Mouse (Mus musculus) intestine, embryonic 16.5 days (tissue): Measurements from ENCODE around the gene Mrap2. TPM values are rescaled to one million over a fixed set of nuclear protein-coding genes. Genes with fewer than 3 reads are reported as not detected.

Experiments used
- ATAC-seq: fragments of 200-750 bp; cut with Nextera tagmentation; 2 replicates; pipeline ENCODE4 v1.8.0; 2017; ENCODE audit warnings: moderate TSS enrichment, moderate library complexity
- H3K27ac ChIP-seq: fragments of 300-500 bp; sonication (generic); 2 replicates; pipeline ENCODE4 v1.5.1; 2014; ENCODE audit warnings: mild to moderate bottlenecking, low read length
- H3K27me3 ChIP-seq: fragments of 300-500 bp; sonication (generic); replicated peaks from 2 replicates; pipeline ENCODE4 v1.6.1; 2014; ENCODE audit warnings: low read length, control low read depth, mixed read lengths; ENCODE audit not compliant: control insufficient read depth, insufficient read depth
- H3K36me3 ChIP-seq: fragments of 300-500 bp; sonication (generic); 2 replicates; pipeline ENCODE4 v1.6.1; 2014; ENCODE audit warnings: low read length, control low read depth; ENCODE audit not compliant: control insufficient read depth, insufficient read depth
- H3K4me1 ChIP-seq: fragments of 300-500 bp; sonication (generic); 2 replicates; pipeline ENCODE4 v1.6.1; 2014; ENCODE audit warnings: low read length, control low read depth, mixed read lengths; ENCODE audit not compliant: control insufficient read depth, insufficient read depth
- H3K4me2 ChIP-seq: fragments of 300-500 bp; sonication (generic); 2 replicates; pipeline ENCODE4 v1.6.1; 2014; ENCODE audit warnings: low read depth, low read length, control low read depth
- H3K4me3 ChIP-seq: fragments of 300-500 bp; sonication (generic); 2 replicates; pipeline ENCODE4 v1.5.1; 2014; ENCODE audit warnings: mild to moderate bottlenecking, low read length
- H3K9ac ChIP-seq: fragments of 300-500 bp; sonication (generic); 2 replicates; pipeline ENCODE4 v1.6.1; 2014; ENCODE audit warnings: low read depth, low read length
- H3K9me3 ChIP-seq: fragments of 300-500 bp; sonication (generic); 2 replicates; pipeline ENCODE4 v1.6.1; 2016; ENCODE audit warnings: low read length, control low read depth; ENCODE audit not compliant: control insufficient read depth
- WGBS: fragments of 180-500 bp; shearing (Covaris S2); extraction: QIAGEN DNeasy Blood & Tissue Kit; methylation state at CpG from one replicate; pipeline ENCODE4 v1.1.7; 2014; 5-methylcytosine and 5-hydroxymethylcytosine counted together
- polyA plus RNA-seq: library from polyadenylated mRNA; unstranded; fragments of >200 nt; fragmentation: Nextera tagmentation; extraction: Ambion mirVana; gene quantifications from 2 replicates; pipeline ENCODE4 v1.2.1, GENCODE M21; 2015

Gene Mrap2
- polyA plus RNA-seq, 1 experiment from 2014 or later = 0.20 TPM

GRCm38 (mm10) chr9:87143076-87143475, 1.0 kb upstream of the Mrap2 start:
- no peak overlapping the region for H3K4me3 ChIP-seq
- H3K36me3 ChIP-seq = no peaks in the 10 kb centered on the region
- H3K27ac ChIP-seq = no peak overlapping the region
- no peaks in the 10 kb centered on the region for H3K9me3 ChIP-seq
- peaks cover 4% of the 10 kb centered on the region for H3K4me1 ChIP-seq
- H3K4me2 ChIP-seq = no peak overlapping the region
- 72% methylated on average over 3 of the region's 3 CpGs for WGBS
- no peak overlapping the region for H3K9ac ChIP-seq
- peaks cover 25% of the 10 kb centered on the region for H3K27me3 ChIP-seq
- ATAC-seq = no peak

DNA sequence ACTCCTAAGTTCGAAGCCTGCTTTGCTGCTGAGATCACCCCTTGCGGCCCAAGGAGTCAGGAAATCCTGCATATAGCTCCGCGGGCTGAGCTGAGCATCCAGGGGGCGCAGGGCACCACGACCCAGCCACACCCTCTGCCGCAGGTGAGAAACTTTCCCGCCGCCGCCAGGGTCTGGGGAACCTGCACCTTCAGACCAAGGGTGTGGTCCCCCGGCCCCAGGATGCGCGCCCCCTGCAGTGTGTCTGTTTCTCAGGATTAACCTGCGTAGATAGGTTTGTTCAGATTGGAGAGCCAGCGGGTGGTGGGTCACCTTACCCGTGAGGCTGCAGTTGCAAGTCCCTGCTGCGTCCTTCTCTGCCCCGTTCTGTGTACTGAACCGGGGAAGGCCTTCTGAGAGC, 426 bp downstream of the Mrap2 start:
- peak overlapping the region; percentile 43; the same call in 1 of the 2 replicates for H3K9ac ChIP-seq
- peak; percentile 40 for ATAC-seq
- WGBS = 2% methylated on average over 19 of the region's 19 CpGs

GRCm38 (mm10) chr9:87145180-87145579, 1.1 kb downstream of the Mrap2 start:
- Histone ChIP-seq H3K27ac (no peak overlapping the region), H3K4me1 (peaks cover 4% of the 10 kb centered on the region), H3K9me3 (no peaks in the 10 kb centered on the region), H3K9ac (no peak overlapping the region), H3K4me3 (peak overlapping the region; percentile 39; the same call in 1 of the 2 replicates), H3K36me3 (no peaks in the 10 kb centered on the region), H3K27me3 (peaks cover 25% of the 10 kb centered on the region), H3K4me2 (peak overlapping the region; percentile 62; the same call in 1 of the 2 replicates)
- WGBS = 4% methylated on average over 15 of the region's 15 CpGs
- ATAC-seq = no peak

More for the DNA sequence above, 426 bp downstream of the Mrap2 start:
- Histone ChIP-seq H3K27ac (no peak overlapping the region), H3K4me3 (peak overlapping the region; percentile 39), H3K4me2 (peak overlapping the region; percentile 62), H3K4me1 (peaks cover 4% of the 10 kb centered on the region), H3K27me3 (peaks cover 25% of the 10 kb centered on the region), H3K36me3 (no peaks in the 10 kb centered on the region), H3K9me3 (no peaks in the 10 kb centered on the region)

- no peak overlapping the region for H3K9ac ChIP-seq
- no peak for ATAC-seq
- no peaks in the 10 kb centered on the region for H3K9me3 ChIP-seq
- 31% methylated on average over 11 of the region's 11 CpGs for WGBS
- H3K4me2 ChIP-seq = no peak overlapping the region
- H3K4me3 ChIP-seq = no peak overlapping the region
- H3K27me3 ChIP-seq = peaks cover 25% of the 10 kb centered on the region
- peaks cover 4% of the 10 kb centered on the region for H3K4me1 ChIP-seq
- H3K36me3 ChIP-seq = no peaks in the 10 kb centered on the region
- no peak overlapping the region for H3K27ac ChIP-seq
These were observed 1.6 kb downstream of the Mrap2 start for GRCm38 (mm10) chr9:87145671-87146070.

DNA sequence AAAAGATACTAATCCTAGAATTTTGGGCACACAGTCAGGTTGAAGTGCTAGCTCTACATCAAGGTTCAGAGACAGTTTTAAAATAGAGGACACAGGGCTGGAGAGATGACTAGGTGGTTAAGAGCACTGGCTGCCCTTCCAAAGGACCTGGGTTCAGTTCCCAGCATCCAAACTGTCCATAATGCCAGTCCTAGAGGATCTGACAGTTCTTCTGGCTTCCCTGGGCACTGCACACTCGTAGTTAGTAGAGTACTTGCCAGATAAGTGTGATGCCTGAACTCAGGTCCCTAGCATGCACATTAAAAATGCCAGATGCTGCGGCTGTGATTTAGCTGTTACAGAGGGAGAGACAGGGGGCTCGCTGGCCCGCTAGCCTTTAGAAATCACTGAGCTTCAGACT, 2.3 kb downstream of the Mrap2 start:
- H3K4me3 ChIP-seq = no peak overlapping the region
- peaks cover 25% of the 10 kb centered on the region for H3K27me3 ChIP-seq
- H3K4me1 ChIP-seq = peaks cover 4% of the 10 kb centered on the region
- H3K9ac ChIP-seq = no peak overlapping the region
- H3K4me2 ChIP-seq = no peak overlapping the region
- no peak for ATAC-seq
- H3K27ac ChIP-seq = no peak overlapping the region
- no peaks in the 10 kb centered on the region for H3K9me3 ChIP-seq
- 84% methylated on average over 4 of the region's 4 CpGs for WGBS
- no peaks in the 10 kb centered on the region for H3K36me3 ChIP-seq

DNA sequence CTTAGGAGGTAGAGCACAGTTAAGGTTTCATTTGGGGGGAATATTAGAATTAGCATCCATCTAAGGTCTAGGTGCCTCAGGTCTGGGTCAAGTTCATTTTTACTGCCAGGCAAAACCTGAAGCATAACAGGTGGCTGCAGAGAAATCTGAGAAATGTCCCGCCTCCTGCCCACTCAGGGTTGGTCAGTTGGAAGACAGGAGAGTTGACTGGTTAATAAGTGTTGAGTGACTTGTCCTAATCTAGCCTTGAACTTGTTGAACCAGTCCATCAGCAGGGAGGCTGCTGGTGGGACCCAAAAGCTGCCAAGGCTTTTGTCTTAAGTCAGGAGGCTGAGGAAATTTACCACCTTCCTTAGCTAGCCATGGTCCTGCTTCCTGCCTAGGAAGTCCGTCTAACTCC, 3.8 kb downstream of the Mrap2 start:
- Histone ChIP-seq H3K36me3 (no peaks in the 10 kb centered on the region), H3K9ac (no peak overlapping the region), H3K4me1 (peaks cover 4% of the 10 kb centered on the region), H3K4me2 (no peak overlapping the region), H3K4me3 (no peak overlapping the region), H3K27me3 (peaks cover 25% of the 10 kb centered on the region), H3K27ac (no peak overlapping the region), H3K9me3 (no peaks in the 10 kb centered on the region)
- ATAC-seq = peak; percentile 72
- WGBS = 71% methylated on average over 2 of the region's 2 CpGs

DNA sequence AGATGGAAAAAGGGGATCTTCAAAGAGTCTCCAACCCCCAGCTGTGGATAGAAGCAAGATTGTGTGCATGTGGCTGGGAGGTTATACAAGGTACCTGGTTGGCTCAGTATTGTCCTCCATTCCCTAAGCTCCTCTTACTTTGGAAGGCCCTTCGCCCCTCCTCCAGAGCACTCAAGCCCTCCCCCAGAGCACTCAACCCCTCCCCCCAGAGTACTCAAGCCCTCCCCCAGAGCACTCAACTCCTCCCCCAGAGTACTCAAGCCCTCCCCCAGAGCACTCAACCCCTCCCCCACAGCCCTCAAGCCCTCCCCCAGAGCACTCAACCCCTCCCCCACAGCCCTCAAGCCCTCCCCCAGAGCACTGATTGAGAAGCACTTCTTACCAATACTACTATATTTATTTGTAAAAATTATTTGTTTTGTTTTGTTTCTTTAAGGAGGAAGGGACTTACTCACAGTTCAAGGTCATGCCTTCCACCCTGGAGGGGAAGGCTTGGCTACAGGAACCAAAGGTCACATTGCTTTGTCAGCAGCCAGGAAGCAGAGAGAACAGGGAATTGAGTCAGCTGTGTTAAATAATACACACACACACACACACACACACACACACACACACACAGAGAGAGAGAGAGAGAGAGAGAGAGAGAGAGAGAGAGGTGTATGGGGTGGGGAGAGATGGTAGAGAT, 8.7 kb downstream of the Mrap2 start:
- 100% methylated on average over 1 of the region's 1 CpGs for WGBS
- Histone ChIP-seq H3K4me1 (no peaks in the 10 kb centered on the region), H3K9ac (no peak overlapping the region), H3K27ac (no peak overlapping the region), H3K4me3 (no peak overlapping the region), H3K27me3 (no peaks in the 10 kb centered on the region), H3K4me2 (no peak overlapping the region), H3K9me3 (no peaks in the 10 kb centered on the region), H3K36me3 (no peaks in the 10 kb centered on the region)
- no peak for ATAC-seq

GRCm38 (mm10) chr9:87162559-87162958, 18.5 kb downstream of the Mrap2 start:
- 77% methylated on average over 4 of the region's 4 CpGs for WGBS
- Histone ChIP-seq H3K4me3 (no peak overlapping the region), H3K4me2 (no peak overlapping the region), H3K36me3 (no peaks in the 10 kb centered on the region), H3K9ac (no peak overlapping the region), H3K27ac (no peak overlapping the region), H3K9me3 (no peaks in the 10 kb centered on the region), H3K4me1 (no peaks in the 10 kb centered on the region), H3K27me3 (no peaks in the 10 kb centered on the region)
- no peak for ATAC-seq

DNA sequence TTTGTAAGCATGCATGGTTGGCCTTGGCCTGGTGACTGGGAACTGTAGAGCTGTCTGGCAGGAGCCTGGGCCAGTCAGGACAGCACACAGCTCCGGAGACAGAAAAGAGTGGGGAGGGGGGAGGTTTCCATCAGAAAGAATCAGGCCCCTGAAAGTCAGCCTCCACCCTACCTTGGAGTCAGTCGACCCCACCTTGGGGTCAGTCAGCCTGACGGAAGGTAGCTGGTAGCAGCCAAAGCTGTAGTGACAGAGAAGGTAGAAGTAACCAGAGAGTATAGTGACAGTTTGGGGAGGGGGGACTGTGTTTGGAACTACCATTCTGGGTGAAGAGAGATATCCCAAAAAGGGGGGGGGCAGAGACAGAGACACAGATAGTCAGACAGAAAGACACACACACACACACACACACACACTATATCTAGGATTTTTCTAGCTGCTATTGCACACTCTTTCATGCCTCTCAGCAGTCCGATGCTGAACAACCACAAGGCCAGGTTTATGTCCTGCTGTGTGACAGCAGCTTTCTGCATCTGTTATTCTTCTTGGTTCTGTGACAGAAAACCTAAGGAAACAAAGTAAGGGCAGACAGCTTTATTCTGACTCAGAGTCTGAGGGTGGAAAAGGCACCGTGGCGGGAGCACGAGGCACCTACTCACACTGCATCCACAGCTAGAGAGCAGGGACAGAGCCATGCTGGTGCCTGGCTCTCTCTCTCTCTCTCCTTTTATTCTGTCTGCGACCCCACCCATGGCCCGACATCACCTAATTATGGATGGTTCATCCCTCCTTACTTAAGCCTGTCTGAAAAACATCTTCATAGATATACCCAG, 23.1 kb downstream of the Mrap2 start:
- Histone ChIP-seq H3K27me3 (no peaks in the 10 kb centered on the region), H3K4me3 (no peak overlapping the region), H3K4me2 (no peak overlapping the region), H3K36me3 (no peaks in the 10 kb centered on the region), H3K27ac (no peak overlapping the region), H3K4me1 (no peaks in the 10 kb centered on the region), H3K9ac (no peak overlapping the region), H3K9me3 (no peaks in the 10 kb centered on the region)
- 71% methylated on average over 9 of the region's 9 CpGs for WGBS
- no peak for ATAC-seq
